Mouse (Mus musculus) kidney, adult 18-20 months (tissue): ENCODE measurements around the gene Ccdc88c.
A peak's percentile ranks its signal among the peaks of the same experiment; 100 is the strongest.

Experiments used
- DNase-seq: peaks from one replicate; pipeline ENCODE4 v3.0.0; 2021

Gene Ccdc88c

DNA sequence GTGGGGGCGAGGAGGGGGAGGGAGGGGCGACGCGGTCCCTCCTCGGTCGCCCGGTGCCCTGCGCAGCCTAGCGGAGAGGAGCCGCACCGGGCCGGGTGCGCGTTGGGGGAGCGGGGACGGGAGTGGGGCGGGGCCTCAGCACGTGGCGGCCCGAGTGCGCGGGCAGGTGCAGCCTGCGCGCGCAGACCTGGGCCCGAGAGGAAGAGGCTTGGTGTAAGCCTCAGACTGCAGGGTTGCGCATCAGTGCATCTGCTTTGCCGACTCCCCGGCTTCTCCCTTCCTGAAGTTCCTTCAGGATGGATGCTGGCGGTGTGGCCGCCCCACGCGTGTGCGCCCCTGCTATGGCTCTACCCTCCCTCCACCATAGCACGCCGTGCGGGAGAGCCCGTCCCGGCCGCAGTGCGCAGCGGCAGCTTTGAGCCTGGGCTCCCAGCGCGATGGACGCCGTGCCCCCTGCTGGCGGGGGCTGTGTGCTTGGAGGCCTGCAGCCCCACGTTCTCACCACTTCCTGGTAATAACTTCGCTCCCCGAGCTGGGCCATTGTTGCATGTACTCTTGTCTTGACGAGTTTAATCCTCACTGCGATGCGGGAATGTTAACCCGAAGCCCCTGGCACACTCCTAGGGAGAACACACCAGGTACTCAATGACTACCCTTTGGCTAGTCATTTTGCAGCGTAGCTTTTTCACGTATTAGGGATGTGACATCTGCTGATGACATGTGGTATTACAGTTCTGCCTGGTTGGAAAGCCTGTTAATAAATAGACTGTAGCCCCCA is at the start of gene Ccdc88c:
Ccdc88c (minus strand) TSS at position 103 of the 778 bp plus-strand sequence.
- DNase-seq: peak; percentile 86

DNA sequence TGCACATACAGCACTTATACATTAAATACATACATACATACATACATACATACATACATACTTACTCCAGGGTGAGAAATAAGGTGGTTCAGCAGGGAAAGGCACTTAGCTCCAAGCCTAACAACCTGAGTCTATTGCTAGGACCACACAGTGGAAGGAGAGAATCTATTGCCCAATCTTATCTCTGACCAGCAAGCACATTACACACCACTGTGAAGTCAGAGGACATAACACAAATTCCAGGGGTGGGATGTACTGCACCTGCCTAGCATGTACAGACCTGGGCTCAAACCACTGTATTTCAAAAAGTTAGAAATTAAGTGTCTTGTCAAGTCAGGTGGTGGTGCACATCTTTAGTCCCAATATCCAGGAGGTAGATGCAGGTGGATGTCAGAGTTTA is 49.1 kb upstream of the Ccdc88c start:
- no peak for DNase-seq

DNA sequence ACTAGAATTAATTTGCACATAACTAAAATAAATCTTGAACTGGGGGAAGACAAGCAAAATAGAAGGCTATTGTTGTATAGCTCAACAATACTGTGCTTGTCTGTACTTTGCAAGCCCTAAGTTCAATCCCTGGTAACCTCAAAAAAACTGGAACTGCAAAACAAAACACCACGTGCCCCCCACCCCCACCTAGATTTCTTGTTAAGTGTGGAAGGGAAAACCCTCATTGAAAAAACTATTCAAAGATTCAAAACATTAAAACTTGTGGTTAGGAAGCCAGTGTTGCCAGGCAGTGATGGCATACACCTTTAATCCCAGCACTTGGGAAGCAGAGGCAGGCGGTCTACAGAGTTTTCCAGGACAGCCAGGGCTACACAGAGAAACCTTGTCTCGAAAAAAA is 46.6 kb upstream of the Ccdc88c start:
- DNase-seq: no peak

DNA sequence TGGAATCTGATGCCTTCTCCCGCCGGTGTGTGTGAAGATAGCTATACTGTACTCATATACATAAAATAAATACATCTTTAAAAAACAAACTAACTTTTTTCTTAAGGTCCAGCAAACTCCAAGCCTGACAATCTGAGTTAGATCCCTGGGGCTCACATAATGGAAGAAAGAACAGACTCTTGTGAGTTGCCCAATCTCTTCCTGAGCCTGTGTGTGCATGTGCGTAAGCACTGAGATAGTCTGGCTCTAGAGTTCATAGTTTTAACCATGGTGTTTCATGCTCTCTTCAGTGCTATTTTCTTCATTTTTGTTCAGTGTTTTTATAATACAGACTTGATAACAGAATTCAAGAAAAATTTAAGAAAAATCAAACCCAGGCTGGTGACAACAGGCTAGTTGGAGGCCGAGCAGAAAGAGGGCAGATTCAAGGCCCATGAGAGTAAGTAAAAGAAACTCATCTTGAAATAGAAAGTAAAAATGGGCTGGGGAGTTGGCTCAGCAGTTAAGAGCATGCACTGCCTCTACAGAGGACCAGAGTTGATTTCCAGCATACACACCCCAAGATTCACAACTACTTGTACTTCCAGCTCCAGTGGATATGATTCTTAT is 46.1 kb upstream of the Ccdc88c start:
- DNase-seq: no peak

DNA sequence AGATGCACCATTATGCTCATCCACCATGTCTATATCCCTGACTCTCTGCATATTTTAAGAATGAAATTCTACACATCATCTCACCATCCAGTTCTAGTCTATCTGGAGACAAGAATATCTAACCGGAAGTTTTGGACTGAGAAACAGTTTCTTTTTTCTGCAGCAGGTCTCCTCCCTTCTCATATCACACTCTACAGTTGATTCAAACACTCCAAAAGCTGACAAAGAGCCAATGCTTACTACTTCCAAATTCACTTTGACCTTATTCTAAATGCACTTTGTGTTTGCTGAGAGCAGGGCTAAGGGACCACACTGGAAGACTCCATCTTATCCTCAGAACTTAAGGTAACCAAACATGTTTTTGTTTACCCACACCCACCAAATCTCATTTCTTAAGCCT is 41.0 kb upstream of the Ccdc88c start:
- no peak for DNase-seq

DNA sequence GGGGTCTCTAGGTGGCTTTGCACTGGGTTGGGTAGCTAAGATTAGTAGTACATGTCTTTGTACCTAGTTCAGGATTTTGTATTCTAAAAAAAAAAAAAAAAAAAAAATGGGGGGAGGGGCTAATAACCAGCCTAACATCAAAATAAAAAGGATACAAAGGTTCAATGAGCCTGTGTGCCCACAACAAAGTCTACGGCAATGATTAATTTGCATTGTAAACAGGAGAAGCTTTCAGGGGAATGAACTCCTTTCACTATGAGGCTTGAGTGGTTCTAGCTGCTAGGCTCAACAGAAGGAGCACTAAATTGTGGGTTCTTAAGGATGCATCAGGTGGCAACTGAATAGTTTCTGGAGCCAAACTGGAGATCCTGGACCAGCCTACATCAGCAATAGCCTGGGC is 37.5 kb upstream of the Ccdc88c start:
- no peak for DNase-seq

DNA sequence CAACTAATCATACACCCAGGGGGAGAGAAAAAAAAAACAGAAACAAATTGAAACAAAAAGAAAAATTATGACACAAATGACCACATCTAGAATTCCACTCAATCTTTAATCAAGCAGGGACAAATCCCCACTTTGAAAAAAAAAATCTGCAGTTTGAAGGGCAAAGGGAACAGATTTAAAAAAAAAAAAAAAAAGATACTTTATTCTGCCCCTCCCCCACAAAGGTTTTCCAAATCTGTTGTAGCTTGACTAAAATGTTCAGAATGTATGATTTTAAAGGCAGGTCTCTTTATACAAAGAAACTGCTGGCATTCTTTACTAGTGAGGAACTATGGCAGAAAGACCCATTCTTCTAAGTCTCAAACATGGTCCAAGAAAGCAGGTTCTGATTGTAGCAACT is 11.1 kb upstream of the Ccdc88c start:
- DNase-seq: no peak

DNA sequence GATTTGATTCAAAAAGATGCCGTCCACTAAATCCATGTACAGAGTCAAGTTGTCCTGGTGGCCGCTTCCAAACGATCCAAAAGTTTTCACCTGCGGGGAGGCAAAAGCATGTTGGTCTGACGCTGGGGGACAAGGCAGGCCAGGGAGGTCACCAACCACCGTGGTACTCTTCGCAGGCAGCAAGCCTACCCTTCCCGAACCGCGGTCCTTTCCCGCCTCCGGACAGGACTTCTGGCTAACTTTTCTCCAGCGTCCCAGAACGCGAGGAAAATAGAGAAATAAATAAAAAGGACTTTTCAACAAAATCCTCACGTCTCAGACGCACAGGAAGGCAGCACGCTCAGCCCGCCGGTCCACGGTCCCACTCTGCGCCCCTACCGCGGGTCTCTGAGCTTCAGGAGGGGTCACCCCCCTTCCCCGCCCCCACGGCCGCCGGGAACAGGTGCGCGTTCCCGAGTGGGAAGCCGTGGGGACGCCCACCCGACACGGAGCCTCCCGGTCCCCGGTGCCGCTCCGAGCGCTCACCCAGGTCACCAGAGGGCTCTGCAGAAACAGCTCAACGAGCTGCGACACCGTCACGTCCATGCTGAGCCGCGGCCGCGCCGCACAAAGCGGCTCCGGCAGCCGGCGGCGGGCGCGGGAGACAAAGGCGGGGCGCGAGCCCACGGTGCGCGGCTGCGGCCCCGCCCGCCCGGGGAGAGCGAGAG is 456 bp downstream of the Ccdc88c start:
- no peak for DNase-seq

DNA sequence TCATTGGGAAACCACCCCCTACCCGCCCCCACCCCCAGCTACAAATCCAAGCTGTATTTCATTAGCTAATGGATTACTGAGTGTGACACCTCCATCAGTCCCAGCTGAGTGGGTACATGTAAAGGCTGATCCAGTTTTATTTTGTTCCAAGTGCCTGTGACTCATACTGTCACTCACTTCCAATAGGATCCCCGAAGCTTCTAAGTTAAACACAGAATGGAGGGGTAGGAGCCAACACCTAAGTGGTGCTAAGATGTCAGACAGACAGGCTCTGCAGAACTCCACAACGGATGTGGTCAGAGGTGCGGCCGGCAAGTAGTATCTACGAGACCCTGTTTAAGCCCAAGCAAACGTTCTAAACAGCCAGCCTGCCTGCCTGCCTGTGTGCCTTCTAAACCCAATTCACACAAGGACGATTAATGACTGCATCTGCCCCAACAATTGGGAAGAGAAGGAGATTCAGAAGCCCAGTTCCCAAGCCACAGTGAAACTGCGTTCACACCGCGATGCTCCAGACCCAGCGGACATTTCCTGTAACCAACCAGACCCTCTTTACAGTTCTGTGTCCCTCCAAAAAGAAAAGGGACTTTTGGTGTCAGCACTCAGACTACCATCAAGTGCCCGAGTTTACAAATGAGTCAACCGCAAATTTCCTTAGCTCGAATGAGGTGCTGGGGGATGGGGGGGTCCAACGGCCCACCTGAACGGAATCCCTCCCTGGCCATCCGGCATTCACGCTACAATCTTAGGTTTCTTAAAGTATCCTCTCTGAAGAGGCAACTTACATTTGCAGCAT is 1.2 kb downstream of the Ccdc88c start:
- DNase-seq: peak; percentile 41

DNA sequence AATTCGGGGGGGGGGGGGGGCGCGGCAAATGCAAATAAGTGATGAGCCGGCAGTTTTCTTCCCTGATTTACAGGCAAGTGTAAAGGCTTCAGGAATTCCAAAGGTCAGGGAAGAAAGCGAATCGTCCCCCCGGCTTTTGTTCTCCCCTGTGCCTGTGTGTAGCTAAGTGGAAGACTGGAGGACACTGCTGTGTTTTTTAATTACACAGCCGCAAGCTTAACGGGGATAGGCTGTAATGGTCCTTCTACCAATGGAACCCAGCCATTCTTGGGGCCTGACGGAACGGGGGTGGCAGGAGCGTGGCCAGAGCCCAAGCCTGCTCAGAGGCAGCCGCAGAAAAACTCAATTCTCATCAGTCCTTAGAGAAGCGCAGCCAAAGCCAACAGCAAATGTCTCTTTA is 1.9 kb downstream of the Ccdc88c start:
- no peak for DNase-seq

DNA sequence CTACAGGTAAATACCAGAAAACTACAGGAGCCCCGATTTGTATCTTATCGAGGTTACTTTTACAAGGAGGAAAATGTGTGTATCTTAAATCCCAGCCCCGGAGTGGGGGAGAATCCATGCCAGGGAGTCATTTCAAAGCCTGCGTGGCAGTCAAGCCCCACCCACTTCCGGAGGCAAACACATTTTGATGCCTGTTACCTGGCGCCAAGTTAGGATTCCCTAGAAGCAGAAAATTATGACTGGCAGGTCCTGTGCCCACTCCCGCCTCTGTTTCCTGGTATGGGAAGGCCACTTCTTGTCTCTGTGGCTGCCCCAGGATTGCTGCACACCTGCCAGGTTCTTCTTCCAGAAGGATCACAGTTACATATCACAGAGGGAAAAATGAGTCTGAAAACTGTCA is 2.3 kb downstream of the Ccdc88c start:
- DNase-seq: no peak

DNA sequence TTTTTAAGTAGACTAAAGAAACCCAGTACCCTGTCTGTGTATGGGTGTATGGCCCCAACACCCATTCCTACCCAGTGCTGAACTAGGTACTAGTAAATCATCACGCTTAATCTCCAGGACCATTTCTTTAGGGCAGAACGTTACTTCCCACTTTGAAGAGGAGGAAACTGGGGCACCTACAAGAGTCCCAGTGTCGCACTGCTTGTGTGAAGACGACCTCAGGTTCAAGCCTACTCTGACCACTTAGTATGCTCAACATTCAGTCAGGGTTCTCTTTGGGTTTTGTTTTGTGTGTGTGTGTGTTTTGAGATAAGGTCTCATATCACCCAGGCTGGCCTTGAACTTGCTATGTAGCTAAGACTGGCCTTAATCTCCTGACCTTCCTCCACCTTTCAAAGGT is 2.8 kb downstream of the Ccdc88c start:
- DNase-seq: no peak

DNA sequence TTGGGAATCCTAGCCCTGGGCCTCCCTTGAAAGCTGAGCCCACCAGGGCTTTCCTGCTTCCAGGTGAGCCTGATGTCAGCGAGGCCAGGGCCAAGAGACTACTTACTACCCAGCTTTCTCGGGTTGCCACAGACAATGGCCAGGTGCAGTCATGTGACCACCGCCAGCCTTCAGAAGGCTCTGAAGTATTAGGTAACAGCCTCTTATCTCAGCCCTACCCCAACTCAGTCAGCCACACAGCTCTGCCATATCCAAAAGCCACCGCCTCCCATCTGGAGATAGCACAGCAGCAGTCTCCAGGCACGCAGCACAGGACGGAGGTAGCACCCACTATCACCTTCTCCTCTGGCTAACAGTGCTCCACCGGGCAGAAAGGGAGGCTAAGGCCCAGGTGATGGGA is 3.5 kb downstream of the Ccdc88c start:
- DNase-seq: no peak

DNA sequence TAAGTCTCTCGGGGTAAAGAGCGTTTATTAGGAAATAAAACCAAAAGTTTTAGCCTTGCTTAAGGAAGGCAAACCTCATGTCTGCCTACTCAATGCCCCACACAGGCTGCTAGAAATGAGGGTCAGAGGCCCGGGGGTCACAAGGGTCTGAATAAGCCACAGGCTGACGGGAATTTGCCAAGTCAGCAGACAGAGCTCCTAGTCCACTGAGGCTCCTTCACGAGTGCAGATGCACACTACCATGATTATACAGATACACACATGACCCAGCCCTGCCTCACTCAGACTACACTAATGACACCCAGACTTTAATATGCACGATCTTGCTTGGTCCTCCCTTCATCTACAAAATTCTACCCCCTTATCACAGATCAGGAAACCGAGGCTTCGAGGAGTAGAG is 4.0 kb downstream of the Ccdc88c start:
- no peak for DNase-seq

DNA sequence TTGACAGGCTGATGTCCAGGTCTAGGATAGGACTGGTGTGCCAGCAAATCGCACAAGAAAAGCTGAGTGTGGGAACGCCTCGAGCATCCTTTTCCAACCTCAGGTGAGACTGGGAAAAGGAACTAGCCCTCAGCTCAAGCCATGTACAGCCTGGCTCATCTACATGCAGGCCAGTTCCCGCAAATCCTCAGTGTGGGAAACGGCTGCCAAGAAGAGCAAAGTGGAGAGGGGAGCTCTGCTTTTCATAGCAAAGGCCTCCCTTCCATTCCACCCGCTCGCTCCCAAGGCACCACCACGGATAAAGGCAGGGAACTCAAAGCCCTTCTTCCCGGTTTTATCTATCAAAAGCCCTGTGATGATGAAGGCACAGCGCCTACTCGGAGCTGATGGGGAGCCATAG is 5.7 kb downstream of the Ccdc88c start:
- no peak for DNase-seq

DNA sequence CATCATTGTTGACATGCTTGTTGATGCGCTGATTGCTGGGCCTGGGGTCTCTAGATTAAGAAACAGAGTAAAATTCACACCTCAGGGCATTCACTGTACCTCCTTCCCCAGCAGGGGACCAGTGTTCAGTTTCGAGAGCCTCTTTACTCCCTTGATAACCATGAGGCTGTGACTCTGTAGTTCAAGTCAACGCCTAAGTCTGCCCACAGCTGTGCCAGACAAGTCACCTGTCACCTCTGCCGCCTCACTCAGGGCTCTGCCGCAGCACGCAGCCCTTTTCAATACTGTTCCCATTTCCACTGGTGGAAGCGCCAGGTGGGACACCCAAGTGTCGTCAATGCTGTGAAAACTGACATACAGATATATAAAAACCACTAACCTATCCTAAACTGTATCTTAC is 6.5 kb downstream of the Ccdc88c start:
- no peak for DNase-seq

DNA sequence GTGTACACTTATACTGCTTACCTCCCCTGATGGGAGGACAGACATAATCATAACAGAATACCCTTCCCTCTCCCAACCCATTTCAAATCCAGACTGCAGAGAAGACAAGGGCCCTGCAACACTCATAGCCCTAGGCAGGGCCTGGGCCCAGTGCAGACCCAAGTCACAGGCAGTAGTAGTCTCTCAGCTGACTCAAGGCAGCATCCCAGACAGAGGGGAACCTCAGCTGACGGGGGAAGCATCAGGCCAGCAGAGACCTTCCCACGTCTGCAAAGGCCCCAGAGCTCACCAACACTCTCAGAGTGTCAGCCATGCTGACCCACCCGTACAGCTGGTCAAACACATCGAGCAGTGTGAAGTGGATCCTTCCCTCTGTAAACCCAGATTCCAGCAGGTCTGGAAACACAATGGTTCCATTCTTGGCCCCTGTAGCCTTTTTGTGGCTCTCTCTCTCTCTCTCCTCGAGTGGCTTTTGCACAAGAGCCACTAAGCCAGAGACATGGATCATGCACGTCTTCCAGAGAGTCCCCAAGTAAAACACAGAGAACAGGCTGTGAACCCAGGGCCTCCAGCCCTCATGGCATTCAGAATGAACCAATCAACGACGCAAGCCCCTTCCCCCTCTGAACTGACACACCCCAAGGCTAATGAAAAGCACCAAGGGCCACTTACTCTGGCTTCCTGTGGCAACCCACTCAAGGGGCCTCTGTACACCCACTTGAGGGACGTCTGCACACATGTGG is 7.2 kb downstream of the Ccdc88c start:
- DNase-seq: no peak

DNA sequence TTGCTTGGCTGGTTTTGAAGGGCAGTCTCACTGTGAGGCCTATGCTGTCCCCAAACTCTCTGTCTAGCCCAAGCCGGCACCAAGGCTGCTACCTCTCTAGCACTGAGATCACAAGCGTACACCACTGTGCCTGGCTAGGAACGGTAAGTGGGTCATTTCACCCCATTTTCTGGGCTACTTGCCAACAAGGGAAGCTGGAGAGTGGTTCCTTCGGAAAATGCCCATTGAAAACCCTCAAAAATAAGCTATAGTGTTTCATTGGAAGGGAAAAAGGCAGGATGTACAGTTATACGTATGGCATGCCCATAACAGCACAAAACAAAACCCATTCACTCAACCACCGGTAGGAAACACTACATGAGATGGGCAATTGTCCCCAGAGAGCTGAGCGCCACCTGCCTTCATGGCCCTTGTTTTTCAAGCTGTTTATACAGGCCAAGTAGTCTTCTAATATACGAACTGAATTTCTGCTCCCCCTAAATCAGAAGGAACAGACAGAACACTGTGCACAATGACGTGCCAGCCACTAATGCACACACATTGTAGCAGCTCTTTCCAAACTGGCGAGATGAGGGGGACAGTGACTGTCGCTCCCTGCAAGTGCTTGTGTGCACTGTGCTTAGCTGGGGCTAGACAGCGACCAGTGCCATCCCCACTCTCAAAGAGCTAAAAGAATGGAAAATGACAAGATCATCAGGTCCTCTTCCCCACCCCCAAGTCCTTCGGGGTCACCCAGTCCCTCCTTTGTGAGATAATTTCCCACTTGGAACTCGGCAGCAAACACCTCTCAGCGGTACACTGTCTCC is 8.4 kb downstream of the Ccdc88c start:
- no peak for DNase-seq

DNA sequence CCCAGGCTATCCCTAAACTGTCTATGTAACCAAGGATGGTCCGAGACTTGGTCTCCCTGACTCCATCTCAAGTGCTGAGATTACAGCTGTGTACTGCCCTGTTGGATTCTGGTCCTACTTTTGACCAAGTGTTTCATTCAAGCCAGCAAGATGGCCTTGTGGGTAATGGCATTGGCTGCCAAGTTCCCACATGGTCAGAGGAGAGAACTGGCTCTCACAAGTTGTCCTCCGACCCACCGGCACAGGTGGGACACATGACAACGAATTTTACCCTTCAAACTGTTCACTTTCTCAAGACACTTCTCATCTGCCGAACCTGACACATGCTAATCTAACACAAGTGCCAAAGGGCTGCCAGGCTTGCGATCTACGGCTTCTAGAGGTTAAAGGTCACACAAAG is 9.4 kb downstream of the Ccdc88c start:
- DNase-seq: no peak

DNA sequence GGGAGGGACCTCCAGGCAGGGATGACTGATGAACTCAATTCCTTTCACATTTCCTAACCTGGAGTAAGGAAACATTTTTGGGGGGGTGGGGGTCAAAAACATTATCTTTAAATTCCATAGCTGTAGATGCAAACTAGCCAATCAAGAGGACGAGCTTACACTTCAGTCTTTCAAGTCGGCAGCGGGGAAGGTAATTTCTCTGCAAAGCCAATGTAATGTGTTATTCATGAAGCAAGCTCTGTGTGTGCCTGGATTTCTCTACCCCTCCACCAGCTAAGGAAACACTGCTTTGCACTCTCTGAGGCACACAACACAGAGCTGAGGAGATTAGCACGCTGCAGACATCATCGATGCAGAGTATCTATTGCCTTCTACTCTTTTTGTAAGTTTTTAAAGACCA is 9.8 kb downstream of the Ccdc88c start:
- no peak for DNase-seq

DNA sequence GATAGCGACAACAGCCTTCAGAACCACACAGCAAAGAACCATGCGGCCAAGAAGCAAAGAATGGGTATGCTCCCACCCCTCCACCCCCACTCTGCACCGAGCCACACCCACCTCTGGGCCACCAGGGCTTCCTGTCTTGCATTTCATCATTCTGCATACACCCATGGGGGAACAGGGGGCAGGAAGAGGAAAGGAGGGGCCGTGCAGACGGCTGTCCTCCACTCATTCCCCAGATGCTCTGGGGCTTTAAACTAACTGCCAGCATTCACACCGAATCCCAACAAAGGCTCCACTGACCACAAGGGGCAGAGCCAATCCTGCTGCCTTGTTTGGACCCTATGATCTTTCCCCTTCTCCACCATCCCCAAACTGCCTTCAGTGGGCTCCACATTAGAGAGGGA is 10.9 kb downstream of the Ccdc88c start:
- no peak for DNase-seq

DNA sequence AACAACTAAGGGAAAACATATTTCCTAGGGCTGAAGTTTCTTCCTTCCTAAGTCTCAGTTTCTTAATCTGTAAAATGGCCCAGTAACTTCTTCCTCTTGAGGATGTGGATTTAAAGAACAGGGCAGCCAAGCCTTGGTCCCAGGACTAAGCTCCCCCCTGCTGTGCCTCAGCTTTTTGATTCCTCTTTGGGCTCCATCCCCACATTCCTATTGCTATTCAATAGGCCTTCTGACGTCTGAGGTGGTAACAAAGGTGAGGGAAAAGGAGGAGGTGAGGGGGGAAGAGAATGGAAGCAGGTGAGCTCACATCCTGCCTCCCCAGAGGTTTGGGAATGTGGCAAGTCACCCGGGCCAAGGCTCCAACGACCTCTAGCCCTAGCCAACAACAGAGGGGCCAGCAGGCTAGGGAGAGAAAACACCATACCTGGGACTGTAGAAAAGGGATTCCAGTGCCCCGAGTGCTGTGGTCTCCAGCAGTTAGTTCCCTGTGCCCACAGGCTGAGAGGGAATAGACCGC is 12.4 kb downstream of the Ccdc88c start:
- no peak for DNase-seq
